Mouse (Mus musculus) liver, adult 2 months (tissue): Measurements from ENCODE around the gene Rrm1.

Source experiments
- CTCF ChIP-seq: fragments of 200-500 bp; IDR thresholded peaks from 2 replicates; pipeline ENCODE4 v1.5.1; 2011; ENCODE audit warnings: low read depth, low read length, control low read depth
- POLR2A ChIP-seq: fragments of 200-500 bp; IDR thresholded peaks from 2 replicates; pipeline ENCODE4 v1.6.1; 2011; ENCODE audit warnings: low read length, control low read depth; ENCODE audit not compliant: insufficient read depth; ENCODE audit errors: extremely low read depth

DNA sequence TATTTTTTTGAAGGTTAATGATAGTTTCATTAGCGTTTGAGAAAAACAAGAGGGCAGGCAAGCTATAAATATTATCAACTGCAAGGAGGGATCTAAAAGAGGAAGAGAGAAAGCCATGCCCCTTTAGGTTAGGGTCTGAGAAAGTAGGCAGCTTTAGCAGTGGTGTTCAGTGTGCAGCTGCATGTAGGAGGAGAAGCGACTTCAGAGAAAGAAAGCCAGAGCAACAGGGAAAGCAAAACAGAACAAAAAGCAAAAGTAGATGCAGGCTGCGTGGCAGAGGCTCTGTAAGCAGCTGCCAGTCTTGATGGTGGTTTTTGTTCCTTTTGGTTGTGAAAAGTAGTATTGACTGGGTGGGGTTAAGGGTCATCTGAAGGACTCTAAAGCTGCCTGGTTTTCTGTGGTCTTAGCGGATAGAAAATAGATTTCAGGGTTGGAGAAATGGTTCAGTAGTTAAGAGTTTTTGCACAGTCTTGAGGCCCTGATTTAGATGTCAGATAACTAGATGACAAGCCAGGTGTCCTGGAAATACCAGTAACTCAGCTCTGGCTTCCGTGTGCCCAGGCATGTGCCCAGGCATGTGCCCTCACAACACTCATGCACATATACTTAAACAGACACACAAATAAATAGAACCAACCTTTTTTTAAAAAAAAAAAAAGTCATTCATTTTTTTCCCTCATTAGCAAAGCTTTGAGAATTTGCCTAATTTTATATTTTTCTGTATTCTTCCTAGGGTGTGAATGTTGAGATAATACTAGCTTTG is 17.3 kb downstream of the Rrm1 start:
- no peak for TF ChIP-seq CTCF
- no peak for TF ChIP-seq POLR2A
